Mouse (Mus musculus) bone marrow macrophage, adult 2 months (primary cell): Measurements from ENCODE around the gene Gm40460. TPM values are rescaled to one million over a fixed set of nuclear protein-coding genes. Genes with fewer than 3 reads are reported as not detected.
"Not testable (repeated sequence)": the region's sequence is repeated elsewhere in the genome, so short reads cannot be mapped to it uniquely, and the experiment has no call there.

Experiments used
- H3K27ac ChIP-seq: 2 replicates; pipeline ENCODE4 v1.5.1; 2012; ENCODE audit warnings: low read depth, low read length; ENCODE audit not compliant: insufficient read depth
- H3K4me1 ChIP-seq: 2 replicates; pipeline ENCODE4 v1.6.1; 2012; ENCODE audit warnings: low read length; ENCODE audit not compliant: control insufficient read depth, insufficient read depth
- H3K4me3 ChIP-seq: 2 replicates; pipeline ENCODE4 v1.5.1; 2012; ENCODE audit warnings: mild to moderate bottlenecking, low read length, moderate library complexity; ENCODE audit not compliant: insufficient read depth
- CTCF ChIP-seq: IDR thresholded peaks from 2 replicates; pipeline ENCODE4 v1.5.1; 2012; ENCODE audit warnings: low read depth, mild to moderate bottlenecking, low read length, moderate library complexity
- POLR2A ChIP-seq: IDR thresholded peaks from 2 replicates; pipeline ENCODE4 v1.6.1; 2012; ENCODE audit warnings: mild to moderate bottlenecking, low read depth, low read length, borderline replicate concordance
- polyA plus RNA-seq: library from polyadenylated mRNA; stranded (reverse); fragments of >200 nt; gene quantifications from 2 replicates; pipeline ENCODE4 v1.2.4, GENCODE M21; 2012; ENCODE audit not compliant: missing spikeins, insufficient read depth, insufficient read length

The Gm40460 gene
- polyA plus RNA-seq = not detected in 2 replicates

GRCm38 (mm10) chr7:142240978-142241377 is at the start of gene Gm40460:
Gene Gm40460, minus strand, starts transcription at chr7:142241078.
- Histone ChIP-seq H3K4me3 (no peak within 1 kb of the TSS), H3K27ac (no peak within 1 kb of the TSS), H3K4me1 (no peaks in the 10 kb centered on the region)
- no peak for TF ChIP-seq CTCF
- no peak for TF ChIP-seq POLR2A

GRCm38 (mm10) chr7:142285910-142286612 is 45.2 kb upstream of the Gm40460 start:
- not testable (repeated sequence) for H3K4me1 ChIP-seq, H3K27ac ChIP-seq, H3K4me3 ChIP-seq

- 0 out of 2 replicates have a peak, but pooled peaks cover 2% of the 10 kb centered on the region for H3K4me1 ChIP-seq
- no peak overlapping the region for H3K27ac ChIP-seq
- TF ChIP-seq CTCF = no peak
- TF ChIP-seq POLR2A = no peak
- peak overlapping the region; percentile 66; the same call in 1 of the 2 replicates for H3K4me3 ChIP-seq
Measured at GRCm38 (mm10) chr7:142285130-142285835, 44.4 kb upstream of the Gm40460 start.

GRCm38 (mm10) chr7:142284615-142285080 is 43.8 kb upstream of the Gm40460 start:
- H3K27ac ChIP-seq = peak overlapping the region; percentile 21; the same call in 1 of the 2 replicates

GRCm38 (mm10) chr7:142284023-142284591 is 43.2 kb upstream of the Gm40460 start:
- no peak for TF ChIP-seq POLR2A
- no peak for TF ChIP-seq CTCF
- Histone ChIP-seq H3K27ac (peak overlapping the region; percentile 21; the same call in 1 of the 2 replicates), H3K4me3 (peak overlapping the region; percentile 66), H3K4me1 (0 out of 2 replicates have a peak, but pooled peaks cover 2% of the 10 kb centered on the region)

More at GRCm38 (mm10) chr7:142284615-142285080, 43.8 kb upstream of the Gm40460 start:
- 0 out of 2 replicates have a peak, but pooled peaks cover 2% of the 10 kb centered on the region for H3K4me1 ChIP-seq
- TF ChIP-seq POLR2A (no peak), CTCF (peak; percentile 78)
- peak overlapping the region; percentile 66 for H3K4me3 ChIP-seq

GRCm38 (mm10) chr7:142282847-142283246 is 42.0 kb upstream of the Gm40460 start:
- H3K4me3 ChIP-seq, H3K27ac ChIP-seq, H3K4me1 ChIP-seq: not testable (repeated sequence)

- H3K27ac ChIP-seq, H3K4me1 ChIP-seq, H3K4me3 ChIP-seq: not testable (repeated sequence)
Measured at GRCm38 (mm10) chr7:142279291-142279690, 38.4 kb upstream of the Gm40460 start.

- not testable (repeated sequence) for H3K4me3 ChIP-seq, H3K4me1 ChIP-seq, H3K27ac ChIP-seq
- TF ChIP-seq CTCF = 0 out of 2 replicates have a peak, but pooled peaks have one; percentile 21
Measured at GRCm38 (mm10) chr7:142278183-142278582, 37.3 kb upstream of the Gm40460 start.

GRCm38 (mm10) chr7:142274263-142274662 is 33.4 kb upstream of the Gm40460 start, which contains the start of gene Gm4559:
Gene Gm4559, minus strand, starts transcription at chr7:142274363.
- not testable (repeated sequence) for H3K4me1 ChIP-seq, H3K4me3 ChIP-seq, H3K27ac ChIP-seq

GRCm38 (mm10) chr7:142258254-142258653 is 17.4 kb upstream of the Gm40460 start, which contains the start of gene Gm2431:
Gene Gm2431, minus strand, starts transcription at chr7:142258354.
- H3K27ac ChIP-seq, H3K4me1 ChIP-seq, H3K4me3 ChIP-seq: not testable (repeated sequence)
